ENCODE assay signal across 21 mouse cellular contexts in the genomic region with DNA sequence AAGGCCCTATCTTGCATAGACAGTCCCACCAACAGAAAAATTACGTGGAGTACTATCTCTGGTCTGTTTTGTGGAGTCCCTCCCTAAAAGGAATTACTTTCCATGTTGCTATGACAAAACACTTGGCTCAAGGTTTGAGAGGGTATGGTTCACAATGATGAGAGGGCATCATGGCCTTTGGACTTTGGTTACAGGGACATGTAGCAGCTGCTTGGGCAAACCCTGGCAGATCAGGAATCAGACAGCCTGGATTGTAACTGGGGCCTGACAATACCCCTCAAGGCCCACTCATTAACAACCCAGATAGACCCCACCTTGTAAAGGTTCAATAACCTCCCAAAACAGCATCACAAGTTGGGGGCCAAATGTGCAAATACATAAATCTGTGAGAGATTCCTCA.
DNase-seq lines count a peak whose midpoint lies in the region; ATAC-seq and TF ChIP-seq lines count a peak whose summit lies in the region.
"Had no signal": no experiment of that assay in that cellular context is flagged by ENCODE, and none has a peak within 500 bp of the region (broad histone marks: within the 10 kb centered on the region; RNA-seq: fewer than 3 reads in every experiment).

No protein-coding gene starts in this region.

- ATAC-seq in kidney, embryonic 16.5 days (ENCODE audit: low FRiP score, low TSS enrichment) = no peak
- ATAC-seq in liver, embryonic 11.5 days (replicated peaks; ENCODE audit: low FRiP score) = no peak
- ATAC-seq: activated CD4-positive, CD25-positive, alpha-beta regulatory T cell, adult 4 months; CD4-positive, CD25-positive, alpha-beta regulatory T cell, adult 4 months; forebrain, embryonic 13.5 days; forebrain, embryonic 15.5 days; Patski had no signal

- no peak overlapping the region for H3K9ac ChIP-seq in kidney, embryonic 16.5 days (replicated peaks; ENCODE audit: low read length)
- H3K9ac ChIP-seq in liver, adult 2 months (ENCODE audit: low read depth, low read length) = no peak overlapping the region
- no peak overlapping the region for H3K9ac ChIP-seq in liver, embryonic 11.5 days (ENCODE audit: low read depth, low read length)
- H3K9ac ChIP-seq: embryonic facial prominence, embryonic 12.5 days; forebrain, embryonic 13.5 days; forebrain, embryonic 15.5 days had no signal

- no peaks in the 10 kb centered on the region for H3K27me3 ChIP-seq in kidney, embryonic 16.5 days (ENCODE audit: insufficient read depth, low read length)
- no peaks in the 10 kb centered on the region for H3K27me3 ChIP-seq in liver, adult 2 months (ENCODE audit: control insufficient read depth, insufficient read depth, low read length)
- no peaks in the 10 kb centered on the region for H3K27me3 ChIP-seq in liver, embryonic 11.5 days (replicated peaks; ENCODE audit: control insufficient read depth, insufficient read depth, low read length)
- H3K27me3 ChIP-seq: CH12.LX; embryonic facial prominence, embryonic 12.5 days; forebrain, embryonic 13.5 days; forebrain, embryonic 15.5 days; Patski had no signal

- DNase-seq in heart, adult 11 months = peak; percentile 55
- no peak for DNase-seq in heart, postnatal 4 days
- peak; percentile 3 to 4 for DNase-seq in kidney, adult 8-10 months
- DNase-seq in liver, adult 2 months (ENCODE audit: extremely low read depth, low read depth, low spot score) = peak; percentile 80
- DNase-seq in liver, embryonic 11.5 days (ENCODE audit: low spot score) = no peak
- DNase-seq: B cell, adult 2 months; cerebellum, adult 11-12 months; cerebellum, adult 2 months; cerebellum, adult 9-10 months; cerebellum, postnatal 10 days; cerebellum, postnatal 25 days had no signal

- no peak overlapping the region for H3K4me2 ChIP-seq in kidney, embryonic 16.5 days (replicated peaks; ENCODE audit: low read depth, low read length)
- H3K4me2 ChIP-seq in liver, embryonic 11.5 days = no peak overlapping the region
- H3K4me2 ChIP-seq: embryonic facial prominence, embryonic 12.5 days; forebrain, embryonic 13.5 days; forebrain, embryonic 15.5 days had no signal

- WGBS in kidney, embryonic 16.5 days = 87% methylated on average over 1 of the region's 1 CpGs
- 33% methylated on average over 1 of the region's 1 CpGs for WGBS in liver, adult 2 months
- 64% methylated on average over 1 of the region's 1 CpGs for WGBS in liver, embryonic 11.5 days

- H3K4me1 ChIP-seq in kidney, embryonic 16.5 days (ENCODE audit: insufficient read depth, low read length) = 0 out of 2 replicates have a peak, but pooled peaks cover 3% of the 10 kb centered on the region
- H3K4me1 ChIP-seq in liver, adult 2 months (ENCODE audit: control insufficient read depth, insufficient read depth, low read length) = no peaks in the 10 kb centered on the region
- H3K4me1 ChIP-seq in liver, embryonic 11.5 days (replicated peaks; ENCODE audit: control insufficient read depth, insufficient read depth, low read length) = no peaks in the 10 kb centered on the region
- H3K4me1 ChIP-seq: forebrain, embryonic 15.5 days had no signal

- no peak overlapping the region for H3K27ac ChIP-seq in kidney, embryonic 16.5 days (ENCODE audit: low read length)
- no peak overlapping the region for H3K27ac ChIP-seq in liver, adult 2 months (replicated peaks; ENCODE audit: insufficient read depth, low read depth, low read length)
- no peak overlapping the region for H3K27ac ChIP-seq in liver, embryonic 11.5 days (ENCODE audit: low read depth, low read length)
- H3K27ac ChIP-seq: embryonic facial prominence, embryonic 10.5 days; embryonic facial prominence, embryonic 12.5 days; forebrain, embryonic 13.5 days; forebrain, embryonic 15.5 days had no signal

- H3K36me3 ChIP-seq in kidney, embryonic 16.5 days (ENCODE audit: insufficient read depth, low read length) = no peaks in the 10 kb centered on the region
- no peaks in the 10 kb centered on the region for H3K36me3 ChIP-seq in liver, adult 2 months (ENCODE audit: control insufficient read depth, insufficient read depth, low read length)
- no peaks in the 10 kb centered on the region for H3K36me3 ChIP-seq in liver, embryonic 11.5 days (ENCODE audit: control insufficient read depth, insufficient read depth, low read length)
- H3K36me3 ChIP-seq: embryonic facial prominence, embryonic 10.5 days; embryonic facial prominence, embryonic 12.5 days; forebrain, embryonic 15.5 days; G1E had no signal

- no peak for TF ChIP-seq POLR2A in liver, adult 2 months (IDR thresholded peaks at IDR 0.05; ENCODE audit: extremely low read depth, insufficient read depth, low read length)

- H3K79me2 ChIP-seq in liver, adult 2 months (ENCODE audit: control insufficient read depth, insufficient read depth, low read length) = no peaks in the 10 kb centered on the region

- H3K4me3 ChIP-seq in kidney, embryonic 16.5 days (ENCODE audit: low read length) = no peak overlapping the region
- no peak overlapping the region for H3K4me3 ChIP-seq in liver, adult 2 months (ENCODE audit: insufficient read depth, low read depth, low read length)
- no peak overlapping the region for H3K4me3 ChIP-seq in liver, embryonic 11.5 days (ENCODE audit: low read depth, low read length)
- H3K4me3 ChIP-seq: embryonic facial prominence, embryonic 10.5 days; embryonic facial prominence, embryonic 12.5 days; forebrain, embryonic 13.5 days; forebrain, embryonic 15.5 days had no signal

- no peak for TF ChIP-seq CTCF in liver, adult 2 months (IDR thresholded peaks at IDR 0.05; ENCODE audit: low read depth, low read length)

- H3K9me3 ChIP-seq in kidney, embryonic 16.5 days (ENCODE audit: low read length) = 0 out of 2 replicates have a peak, but pooled peaks cover 2% of the 10 kb centered on the region
- H3K9me3 ChIP-seq in liver, embryonic 11.5 days (ENCODE audit: control insufficient read depth, low read length) = no peaks in the 10 kb centered on the region
- H3K9me3 ChIP-seq: embryonic facial prominence, embryonic 10.5 days; embryonic facial prominence, embryonic 12.5 days; forebrain, embryonic 13.5 days; forebrain, embryonic 15.5 days; G1E had no signal

Comparison
In these comparisons a context has a peak if more than half of its experiments do, and no peak if none do; other contexts are left out.
1. DNase-seq: peak in heart, adult 11 months (single experiment), kidney, adult 8-10 months (2 of 2) and liver, adult 2 months (single experiment); none in heart, postnatal 4 days (single experiment) and liver, embryonic 11.5 days (single experiment).